Mouse (Mus musculus): ENCODE data around the gene Slc16a6.

- TF ChIP-seq CTCF (IDR thresholded peaks at IDR 0.05; ENCODE audit: insufficient read depth, low read length) = peak; percentile 84
- TF ChIP-seq POLR2A (IDR thresholded peaks at IDR 0.05; ENCODE audit: borderline replicate concordance, extremely low read depth, low read depth, low read length) = no peak
These were observed 32.3 kb downstream of the Slc16a6 start for GRCm38 (mm10) chr11:109441119-109441518.
